Mouse (Mus musculus) monocyte, adult 5-6 weeks (primary cell): ENCODE results near the gene Dus1l. TPM values are rescaled to one million over a fixed set of nuclear protein-coding genes. Genes with fewer than 3 reads are reported as not detected.
"Not testable (repeated sequence)": the region's sequence is repeated elsewhere in the genome, so short reads cannot be mapped to it uniquely, and the experiment has no call there.

Source experiments
- ATAC-seq: fragments of 153-309, 156-312 bp; replicated peaks from 2 replicates; pipeline ENCODE4 v1.8.0; 2017; ENCODE audit warnings: mild to moderate bottlenecking; ENCODE audit not compliant: low TSS enrichment, insufficient number of reproducible peaks, severe bottlenecking, poor library complexity, low FRiP score
- total RNA-seq: library from RNA; stranded (forward); fragments of 200-1000, 200-491, 200-594 nt; gene quantifications from 3 replicates; pipeline ENCODE4 v1.2.3, GENCODE M21; 2017

The Dus1l gene
- total RNA-seq, 1 experiment from 2014 or later, result 31.8 TPM

GRCm38 (mm10) chr11:120784064-120784791, 12.0 kb downstream of the Dus1l start, which contains the start of the genes Rfng and Gps1:
Gene Rfng, minus strand, starts transcription at chr11:120784207.
Gene Gps1, plus strand, starts transcription at chr11:120784272.
- no peak for ATAC-seq

GRCm38 (mm10) chr11:120783426-120784063, 12.7 kb downstream of the Dus1l start:
- ATAC-seq, result no peak

GRCm38 (mm10) chr11:120781361-120781760, 14.8 kb downstream of the Dus1l start:
- ATAC-seq, result not testable (repeated sequence)

GRCm38 (mm10) chr11:120779876-120780275, 16.3 kb downstream of the Dus1l start:
- no peak for ATAC-seq

- no peak for ATAC-seq
These were observed 19.1 kb downstream of the Dus1l start for GRCm38 (mm10) chr11:120777123-120777522.

- ATAC-seq, result peak; percentile 98
These were observed 20.3 kb downstream of the Dus1l start for GRCm38 (mm10) chr11:120775774-120776469.

- no peak for ATAC-seq
These were observed 22.6 kb downstream of the Dus1l start for GRCm38 (mm10) chr11:120773463-120774190.

GRCm38 (mm10) chr11:120772749-120773148, 23.5 kb downstream of the Dus1l start:
- no peak for ATAC-seq

GRCm38 (mm10) chr11:120768206-120768605, 28.0 kb downstream of the Dus1l start:
- no peak for ATAC-seq

- peak; percentile 62 for ATAC-seq
These were observed 29.2 kb downstream of the Dus1l start for GRCm38 (mm10) chr11:120767023-120767422.

GRCm38 (mm10) chr11:120763121-120763999, 32.8 kb downstream of the Dus1l start:
- ATAC-seq, result not testable (repeated sequence)

- not testable (repeated sequence) for ATAC-seq
These were observed 33.5 kb downstream of the Dus1l start, which contains the start of gene Hmga1b for GRCm38 (mm10) chr11:120762672-120763041. Gene Hmga1b, plus strand, starts transcription at chr11:120762794.

- ATAC-seq, result no peak
These were observed 34.2 kb downstream of the Dus1l start for GRCm38 (mm10) chr11:120761811-120762671.

GRCm38 (mm10) chr11:120760236-120760635, 36.0 kb downstream of the Dus1l start:
- ATAC-seq, result no peak

GRCm38 (mm10) chr11:120751606-120752005, 44.6 kb downstream of the Dus1l start:
- ATAC-seq, result no peak

- ATAC-seq, result peak; percentile 87
These were observed 46.8 kb downstream of the Dus1l start for GRCm38 (mm10) chr11:120749430-120749829.

GRCm38 (mm10) chr11:120747974-120748373, 48.2 kb downstream of the Dus1l start:
- no peak for ATAC-seq
